Mouse (Mus musculus) layer of hippocampus, postnatal 36 days (tissue): Measurements from ENCODE around the gene Zdhhc4. TPM values are rescaled to one million over a fixed set of nuclear protein-coding genes. Genes with fewer than 3 reads are reported as not detected.

ENCODE experiments used
- DNase-seq, 2 experiments: peaks; one replicate each; pipeline ENCODE4 v3.0.0; 2022
- total RNA-seq, 2 experiments: library from RNA; stranded (reverse); gene quantifications; 2 replicates each; pipeline ENCODE4 v1.2.3; 2021

Gene Zdhhc4
- total RNA-seq, 2 experiments from 2014 or later: 49.0 to 49.2 TPM

DNA sequence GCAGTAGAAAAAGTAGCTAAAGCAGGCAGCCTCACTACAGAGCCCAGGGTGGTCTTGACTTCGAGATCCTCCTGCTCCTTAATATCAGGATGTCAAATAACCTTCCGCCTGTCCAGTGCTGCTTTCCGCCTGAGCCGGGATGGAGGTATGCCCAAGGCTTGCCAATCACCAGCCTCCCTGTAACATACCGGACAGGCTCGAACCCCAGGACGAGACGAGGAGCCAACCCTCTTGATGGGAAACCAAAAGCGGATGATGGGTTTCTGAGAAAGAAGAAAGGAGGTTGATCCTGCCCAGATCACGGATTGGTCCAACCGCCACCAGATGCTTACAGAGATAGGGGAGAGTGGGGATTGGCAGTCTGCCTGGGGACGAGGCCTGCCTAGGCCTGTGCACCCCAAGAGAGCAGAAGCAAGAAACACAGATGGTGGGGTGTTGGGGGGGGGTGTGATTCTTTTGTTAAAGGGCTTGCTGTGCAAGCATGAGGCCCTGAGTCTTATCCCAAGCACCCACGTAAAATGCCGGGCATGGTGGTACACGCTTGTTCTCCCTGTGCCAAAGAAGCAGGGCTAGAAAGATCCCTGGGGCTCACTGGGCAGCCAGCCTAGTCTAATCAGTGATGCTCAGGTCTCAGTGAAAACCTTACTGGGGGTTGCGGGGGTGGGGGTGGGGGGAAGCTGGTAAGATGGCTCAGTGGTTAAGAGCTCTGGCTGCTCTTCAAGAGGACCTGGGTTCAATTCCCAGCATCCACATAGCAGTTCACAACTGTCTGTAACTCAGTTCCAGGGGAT is 56.3 kb downstream of the Zdhhc4 start:
- DNase-seq: no peak

DNA sequence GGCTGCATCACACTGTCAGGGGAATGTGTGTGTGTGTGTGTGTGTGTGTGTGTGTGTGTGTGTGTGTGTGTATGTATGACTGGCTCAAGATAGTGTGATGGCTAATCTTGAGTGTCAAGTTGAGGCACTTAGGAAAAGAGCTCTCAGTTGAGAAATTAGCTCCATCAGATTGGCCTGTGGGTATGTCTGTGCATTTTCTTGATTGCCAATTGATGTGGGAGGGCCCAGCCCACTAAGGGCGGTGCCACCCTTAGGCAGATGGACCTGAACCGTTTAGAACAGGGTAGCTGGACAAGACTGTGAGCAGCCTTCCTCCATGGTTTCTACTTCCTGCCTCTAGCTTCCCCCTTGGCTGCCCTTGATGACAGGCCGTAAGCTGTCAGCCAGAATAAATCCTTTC is 56.9 kb downstream of the Zdhhc4 start:
- DNase-seq: no peak

- no peak for DNase-seq
These were observed 57.4 kb downstream of the Zdhhc4 start for GRCm38 (mm10) chr5:143271642-143272041.

DNA sequence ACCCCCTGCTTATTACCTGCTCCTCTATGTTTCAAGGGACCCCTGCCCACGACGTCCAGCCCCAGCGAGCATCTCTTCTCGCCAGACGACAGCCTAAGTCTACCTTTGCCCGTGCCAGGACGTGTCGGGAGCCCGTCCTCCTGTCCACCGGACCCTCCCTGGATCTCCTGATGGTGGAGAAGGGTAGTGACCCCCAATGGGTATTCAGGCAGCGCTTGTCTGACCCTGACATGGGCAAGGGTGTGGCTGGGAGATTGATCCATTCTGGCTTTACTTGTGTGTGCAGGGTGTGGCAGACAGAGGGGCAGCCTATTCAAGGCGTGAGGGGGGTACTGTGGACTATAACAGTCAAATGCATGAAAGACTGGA is 58.9 kb downstream of the Zdhhc4 start:
- no peak for DNase-seq

DNA sequence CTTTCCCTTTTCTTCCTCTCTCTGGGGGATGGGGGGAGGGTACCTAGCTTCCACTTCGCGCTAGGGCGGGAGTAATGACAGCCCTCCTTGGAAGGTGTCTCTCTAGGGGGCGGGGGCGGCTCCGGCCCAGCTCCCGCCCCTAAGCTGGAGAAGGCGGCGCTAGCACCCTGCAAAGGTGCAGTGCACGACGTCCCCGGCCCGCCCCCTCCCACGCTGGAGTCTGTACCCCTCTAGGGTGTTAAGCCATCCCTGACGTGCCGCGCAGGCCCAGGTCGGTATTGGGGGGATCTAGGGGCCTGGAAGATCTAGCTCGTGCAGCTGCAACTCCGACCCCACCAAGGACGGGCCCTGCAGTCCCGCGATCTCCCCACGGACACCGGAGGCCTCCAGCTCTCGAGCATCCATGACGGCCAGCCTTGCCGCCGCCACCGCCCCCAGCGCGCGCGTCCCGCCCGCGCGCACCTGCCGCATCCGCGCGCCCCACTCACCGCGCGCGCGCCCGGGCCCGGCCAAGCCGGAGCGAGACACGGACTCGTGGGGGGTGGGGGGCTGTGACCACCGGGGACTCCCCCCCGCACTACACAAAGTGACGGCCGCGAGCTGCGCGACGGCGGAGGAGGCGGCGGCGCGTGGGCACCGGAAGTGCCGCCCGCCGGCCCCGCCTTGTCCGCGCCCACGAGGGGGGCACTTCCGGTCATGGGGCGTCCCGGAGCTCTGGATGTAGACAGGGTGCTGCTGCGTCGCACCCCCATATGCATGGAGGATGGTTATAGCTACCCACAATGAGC is 59.5 kb downstream of the Zdhhc4 start, which contains the start of gene Zfp316:
Gene Zfp316, minus strand, starts transcription at position 660 of the 788 bp plus-strand sequence.
- DNase-seq: peak; percentile 66 to 68

DNA sequence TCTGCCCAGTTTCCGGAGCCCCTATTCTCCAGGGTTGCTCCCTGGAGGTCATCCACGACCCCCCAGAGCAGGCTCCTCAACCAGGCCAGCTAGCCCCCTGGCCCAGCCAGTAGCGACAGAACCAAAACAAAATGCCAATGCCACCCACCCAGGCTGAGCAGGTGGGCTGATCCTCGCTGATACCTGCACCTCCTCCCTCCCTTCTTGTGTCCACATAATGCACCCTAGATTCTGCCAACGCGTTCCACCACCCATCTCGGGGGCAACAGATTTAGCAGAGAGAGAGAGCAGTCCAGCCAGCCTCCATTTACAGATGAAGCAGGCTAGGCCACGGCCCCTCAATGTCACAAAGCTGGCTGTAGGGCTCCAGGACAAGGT is 60.1 kb downstream of the Zdhhc4 start:
- DNase-seq: no peak

- DNase-seq: no peak
These were observed 62.3 kb downstream of the Zdhhc4 start for GRCm38 (mm10) chr5:143266794-143267193.

Other genes starting within 250 kb of the Zdhhc4 start
- 10 to 100 TPM; 49.3 to 51.1 TPM for gene Rnf216, start 216.3 kb downstream of the Zdhhc4 start, total RNA-seq
- under 1 TPM in 1 of 2 experiments, not detected in 1; 0.20 TPM for gene Olfr718-ps1, start 181.7 kb downstream of the Zdhhc4 start, total RNA-seq
- gene Rbak, start 148.5 kb downstream of the Zdhhc4 start, total RNA-seq: 10 to 100 TPM; 13.5 to 16.5 TPM
- not detected for gene Spdye4b, start 148.2 kb downstream of the Zdhhc4 start, total RNA-seq
- not detected for gene Spdye4a, start 102.4 kb downstream of the Zdhhc4 start, total RNA-seq
- 10 to 100 TPM; 33.0 to 35.7 TPM for gene Zfp12, start 94.1 kb downstream of the Zdhhc4 start, total RNA-seq
- 10 to 100 TPM; 21.4 to 22.3 TPM for gene Zfp316, start 59.2 kb downstream of the Zdhhc4 start, total RNA-seq
- gene Zfp853, start 35.6 kb downstream of the Zdhhc4 start, total RNA-seq: 1 to 10 TPM; 4.7 to 4.8 TPM
- 10 to 100 TPM; 25.1 to 26.1 TPM for gene E130309D02Rik, start 13.9 kb downstream of the Zdhhc4 start, total RNA-seq
- gene Grid2ip, start 28.1 kb upstream of the Zdhhc4 start, total RNA-seq: 1 to 10 TPM; 1.6 to 1.8 TPM
- 10 to 100 TPM; 32.8 to 35.9 TPM for gene Kdelr2, start 74.6 kb upstream of the Zdhhc4 start, total RNA-seq
- gene Daglb, start 135.3 kb upstream of the Zdhhc4 start, total RNA-seq: 10 to 100 TPM; 25.9 to 26.4 TPM
- gene Rac1, start 198.8 kb upstream of the Zdhhc4 start, total RNA-seq: 100 to 1,000 TPM; 408 to 440 TPM